Mouse (Mus musculus): ENCODE results near the gene Fer. TPM values are rescaled to one million over a fixed set of nuclear protein-coding genes. Genes with fewer than 3 reads are reported as not detected.

Fer gene
- polyA plus RNA-seq, 1 experiment, result 25.0 TPM

GRCm38 (mm10) chr17:64139231-64139915, 276.5 kb downstream of the Fer start:
- Histone ChIP-seq H3K27ac (ENCODE audit: insufficient read depth, low read depth, low read length) (no peak overlapping the region), H3K4me1 (ENCODE audit: control insufficient read depth, insufficient read depth, low read length) (no peaks in the 10 kb centered on the region), H3K4me3 (ENCODE audit: insufficient read depth, low read length) (no peak overlapping the region)
- no peak for TF ChIP-seq POLR2A (IDR thresholded peaks at IDR 0.05; ENCODE audit: borderline replicate concordance, low read depth, low read length)
- no peak for TF ChIP-seq CTCF (IDR thresholded peaks at IDR 0.05; ENCODE audit: low read depth, low read length)

GRCm38 (mm10) chr17:64140063-64140850, 277.4 kb downstream of the Fer start:
- no peak for TF ChIP-seq POLR2A (IDR thresholded peaks at IDR 0.05; ENCODE audit: borderline replicate concordance, low read depth, low read length)
- no peak for TF ChIP-seq CTCF (IDR thresholded peaks at IDR 0.05; ENCODE audit: low read depth, low read length)
- H3K4me3 ChIP-seq (ENCODE audit: insufficient read depth, low read length), result no peak overlapping the region
- no peak overlapping the region for H3K27ac ChIP-seq (ENCODE audit: insufficient read depth, low read depth, low read length)
- H3K4me1 ChIP-seq (ENCODE audit: control insufficient read depth, insufficient read depth, low read length), result no peaks in the 10 kb centered on the region

GRCm38 (mm10) chr17:64141856-64142255, 279.0 kb downstream of the Fer start:
- Histone ChIP-seq H3K4me3 (ENCODE audit: insufficient read depth, low read length) (no peak overlapping the region), H3K27ac (ENCODE audit: insufficient read depth, low read depth, low read length) (no peak overlapping the region), H3K4me1 (ENCODE audit: control insufficient read depth, insufficient read depth, low read length) (no peaks in the 10 kb centered on the region)
- TF ChIP-seq CTCF (IDR thresholded peaks at IDR 0.05; ENCODE audit: low read depth, low read length) (no peak), POLR2A (IDR thresholded peaks at IDR 0.05; ENCODE audit: borderline replicate concordance, low read depth, low read length) (no peak)

GRCm38 (mm10) chr17:64146409-64146808, 283.5 kb downstream of the Fer start:
- no peak overlapping the region for H3K27ac ChIP-seq (ENCODE audit: insufficient read depth, low read depth, low read length)
- no peaks in the 10 kb centered on the region for H3K4me1 ChIP-seq (ENCODE audit: control insufficient read depth, insufficient read depth, low read length)
- TF ChIP-seq POLR2A (IDR thresholded peaks at IDR 0.05; ENCODE audit: borderline replicate concordance, low read depth, low read length) (no peak), CTCF (IDR thresholded peaks at IDR 0.05; ENCODE audit: low read depth, low read length) (no peak)
- no peak overlapping the region for H3K4me3 ChIP-seq (ENCODE audit: insufficient read depth, low read length)

GRCm38 (mm10) chr17:64150717-64151116, 287.9 kb downstream of the Fer start:
- Histone ChIP-seq H3K4me3 (ENCODE audit: insufficient read depth, low read length) (no peak overlapping the region), H3K27ac (ENCODE audit: insufficient read depth, low read depth, low read length) (no peak overlapping the region), H3K4me1 (ENCODE audit: control insufficient read depth, insufficient read depth, low read length) (no peaks in the 10 kb centered on the region)
- TF ChIP-seq CTCF (IDR thresholded peaks at IDR 0.05; ENCODE audit: low read depth, low read length), result no peak
- TF ChIP-seq POLR2A (IDR thresholded peaks at IDR 0.05; ENCODE audit: borderline replicate concordance, low read depth, low read length), result no peak

GRCm38 (mm10) chr17:64167731-64168130, 304.9 kb downstream of the Fer start:
- no peak for TF ChIP-seq POLR2A (IDR thresholded peaks at IDR 0.05; ENCODE audit: borderline replicate concordance, low read depth, low read length)
- no peak for TF ChIP-seq CTCF (IDR thresholded peaks at IDR 0.05; ENCODE audit: low read depth, low read length)
- no peaks in the 10 kb centered on the region for H3K4me1 ChIP-seq (ENCODE audit: control insufficient read depth, insufficient read depth, low read length)
- H3K4me3 ChIP-seq (ENCODE audit: insufficient read depth, low read length), result no peak overlapping the region
- no peak overlapping the region for H3K27ac ChIP-seq (ENCODE audit: insufficient read depth, low read depth, low read length)

GRCm38 (mm10) chr17:64170019-64170418, 307.2 kb downstream of the Fer start:
- TF ChIP-seq POLR2A (IDR thresholded peaks at IDR 0.05; ENCODE audit: borderline replicate concordance, low read depth, low read length) (no peak), CTCF (IDR thresholded peaks at IDR 0.05; ENCODE audit: low read depth, low read length) (no peak)
- Histone ChIP-seq H3K27ac (ENCODE audit: insufficient read depth, low read depth, low read length) (no peak overlapping the region), H3K4me1 (ENCODE audit: control insufficient read depth, insufficient read depth, low read length) (no peaks in the 10 kb centered on the region), H3K4me3 (ENCODE audit: insufficient read depth, low read length) (no peak overlapping the region)

- no peak overlapping the region for H3K27ac ChIP-seq (ENCODE audit: insufficient read depth, low read depth, low read length)
- H3K4me3 ChIP-seq (ENCODE audit: insufficient read depth, low read length), result no peak overlapping the region
- no peaks in the 10 kb centered on the region for H3K4me1 ChIP-seq (ENCODE audit: control insufficient read depth, insufficient read depth, low read length)
- TF ChIP-seq POLR2A (IDR thresholded peaks at IDR 0.05; ENCODE audit: borderline replicate concordance, low read depth, low read length) (no peak), CTCF (IDR thresholded peaks at IDR 0.05; ENCODE audit: low read depth, low read length) (no peak)
These were observed 309.6 kb downstream of the Fer start for GRCm38 (mm10) chr17:64172474-64172873.

- TF ChIP-seq CTCF (IDR thresholded peaks at IDR 0.05; ENCODE audit: low read depth, low read length) (no peak), POLR2A (IDR thresholded peaks at IDR 0.05; ENCODE audit: borderline replicate concordance, low read depth, low read length) (no peak)
- no peaks in the 10 kb centered on the region for H3K4me1 ChIP-seq (ENCODE audit: control insufficient read depth, insufficient read depth, low read length)
- H3K27ac ChIP-seq (ENCODE audit: insufficient read depth, low read depth, low read length), result no peak overlapping the region
- no peak overlapping the region for H3K4me3 ChIP-seq (ENCODE audit: insufficient read depth, low read length)
These were observed 317.7 kb downstream of the Fer start for GRCm38 (mm10) chr17:64180546-64180945.

- Histone ChIP-seq H3K4me3 (ENCODE audit: insufficient read depth, low read length) (no peak overlapping the region), H3K4me1 (ENCODE audit: control insufficient read depth, insufficient read depth, low read length) (no peaks in the 10 kb centered on the region), H3K27ac (ENCODE audit: insufficient read depth, low read depth, low read length) (no peak overlapping the region)
- TF ChIP-seq POLR2A (IDR thresholded peaks at IDR 0.05; ENCODE audit: borderline replicate concordance, low read depth, low read length) (no peak), CTCF (IDR thresholded peaks at IDR 0.05; ENCODE audit: low read depth, low read length) (no peak)
These were observed 318.4 kb downstream of the Fer start for GRCm38 (mm10) chr17:64181291-64181690.
